Comparison of ENCODE assay signal across 17 mouse cellular contexts in the genomic region with DNA sequence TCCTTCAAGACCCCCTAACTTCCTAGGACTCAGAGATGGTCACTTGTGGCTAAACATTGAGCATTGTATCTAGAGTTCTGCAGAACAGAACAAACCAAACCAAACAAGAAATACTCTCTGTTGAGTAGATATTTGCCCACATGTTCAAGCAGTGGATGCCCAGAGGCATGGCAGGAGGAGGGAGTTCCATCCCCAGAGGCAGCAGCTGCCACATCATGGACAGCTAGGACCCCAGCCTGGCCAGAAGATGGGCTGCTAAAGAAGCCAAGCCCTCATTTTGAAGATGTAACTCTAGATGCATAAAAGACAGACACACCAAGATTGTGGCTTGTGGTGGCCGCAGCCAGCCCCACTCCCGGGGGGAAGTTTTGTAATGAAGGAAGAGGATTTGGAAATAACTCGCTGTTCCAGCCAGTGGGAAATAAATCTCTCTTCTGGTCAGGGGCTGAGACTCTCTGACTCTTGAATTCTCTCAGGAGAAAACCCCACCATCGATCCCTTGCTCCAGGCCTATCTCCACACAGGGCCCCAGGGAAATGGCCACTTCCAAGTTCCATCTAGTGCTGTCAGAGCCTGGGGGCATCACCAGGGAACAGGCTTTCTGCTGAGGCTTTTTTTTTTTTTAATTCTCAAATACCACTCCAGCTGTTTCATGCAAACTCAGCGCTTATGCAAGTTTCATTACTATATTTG.
DNase-seq lines count a peak whose midpoint lies in the region; ATAC-seq and TF ChIP-seq lines count a peak whose summit lies in the region.
"Had no signal": no experiment of that assay in that cellular context is flagged by ENCODE, and none has a peak within 500 bp of the region (broad histone marks: within the 10 kb centered on the region; RNA-seq: fewer than 3 reads in every experiment).

No protein-coding gene starts in this region.

- H3K4me3 ChIP-seq in kidney, embryonic 16.5 days (ENCODE audit: low read length): no peak overlapping the region
- no peak overlapping the region for H3K4me3 ChIP-seq in C2C12 (ENCODE audit: insufficient read depth, poor library complexity, severe bottlenecking)
- H3K4me3 ChIP-seq: embryonic facial prominence, embryonic 10.5 days; erythroblast, embryonic 14.5 days; kidney, embryonic 15.5 days had no signal

- peaks cover 7% of the 10 kb centered on the region; the same call in 1 of the 2 replicates for H3K4me1 ChIP-seq in kidney, embryonic 16.5 days (ENCODE audit: insufficient read depth, low read length)

- no peak overlapping the region for H3ac ChIP-seq in C2C12 (ENCODE audit: control insufficient read depth, insufficient read length, low read depth)

- no peak overlapping the region for H3K27ac ChIP-seq in kidney, embryonic 16.5 days (ENCODE audit: low read length)
- H3K27ac ChIP-seq: embryonic facial prominence, embryonic 10.5 days; kidney, embryonic 15.5 days had no signal

- TF ChIP-seq CTCF in C2C12 (IDR thresholded peaks at IDR 0.05; ENCODE audit: control insufficient read depth, insufficient read depth, insufficient read length): no peak

- H3K36me3 ChIP-seq in kidney, embryonic 16.5 days (ENCODE audit: insufficient read depth, low read length): no peaks in the 10 kb centered on the region
- H3K36me3 ChIP-seq in C2C12 (ENCODE audit: control insufficient read depth, insufficient read depth): no peaks in the 10 kb centered on the region
- H3K36me3 ChIP-seq: embryonic facial prominence, embryonic 10.5 days; G1E; kidney, embryonic 15.5 days had no signal

- 58% methylated on average over 5 of the region's 5 CpGs for WGBS in kidney, embryonic 16.5 days

- H3K9ac ChIP-seq in kidney, embryonic 16.5 days (replicated peaks; ENCODE audit: low read length): no peak overlapping the region
- H3K9ac ChIP-seq: forebrain, postnatal 0 days; kidney, embryonic 15.5 days had no signal

- H3K79me3 ChIP-seq in C2C12 (ENCODE audit: low read depth): no peaks in the 10 kb centered on the region

- H3K9me3 ChIP-seq in kidney, embryonic 16.5 days (ENCODE audit: low read length): no peaks in the 10 kb centered on the region
- H3K9me3 ChIP-seq: embryonic facial prominence, embryonic 10.5 days; kidney, embryonic 15.5 days had no signal

- ATAC-seq in kidney, embryonic 16.5 days (ENCODE audit: low FRiP score, low TSS enrichment): no peak
- ATAC-seq: forebrain, postnatal 0 days; inflammation-experienced regulatory T-cells, adult 6 months had no signal

- no peaks in the 10 kb centered on the region for H3K79me2 ChIP-seq in C2C12 (ENCODE audit: control insufficient read depth, insufficient read depth)

- no peaks in the 10 kb centered on the region for H3K27me3 ChIP-seq in kidney, embryonic 16.5 days (ENCODE audit: insufficient read depth, low read length)
- H3K27me3 ChIP-seq in C2C12 (ENCODE audit: control insufficient read depth, insufficient read depth, insufficient read length): no peaks in the 10 kb centered on the region
- H3K27me3 ChIP-seq: kidney, embryonic 15.5 days had no signal

- intact Hi-C loops in heart, postnatal 10 days (cut with DNase I): no loop called here

- peak; percentile 19 for DNase-seq in gastrocnemius, adult 18-20 months (ENCODE audit: low spot score)
- no peak for DNase-seq in gastrocnemius, postnatal 10 days
- DNase-seq in kidney, postnatal 14 days: peak; percentile 2
- peak; percentile 29 to 30 for DNase-seq in heart, postnatal 10 days
- no peak for DNase-seq in right cerebral cortex, postnatal 4 days
- DNase-seq: cerebellum, adult 11-12 months; cerebellum, postnatal 36 days; forebrain, postnatal 0 days; retina, postnatal 1 day; spleen, adult 18-20 months had no signal

- H3K4me2 ChIP-seq in kidney, embryonic 16.5 days (replicated peaks; ENCODE audit: low read depth, low read length): no peak overlapping the region
- H3K4me2 ChIP-seq: kidney, embryonic 15.5 days had no signal

TF ChIP-seq in C2C12, 6 proteins besides CTCF, POLR2A, EP300 and RAD21:
- TF ChIP-seq MYOG (IDR thresholded peaks at IDR 0.05; ENCODE audit: control insufficient read depth, extremely low read depth, insufficient read length) (no peak), MYOD1 (IDR thresholded peaks at IDR 0.05; ENCODE audit: control insufficient read depth, insufficient read length, low read depth) (peak; percentile 58)

Comparison
In these comparisons a context has a peak if more than half of its experiments do, and no peak if none do; other contexts are left out.
1. DNase-seq: peak in gastrocnemius, adult 18-20 months (single experiment), kidney, postnatal 14 days (single experiment) and heart, postnatal 10 days (2 of 2); none in gastrocnemius, postnatal 10 days (single experiment) and right cerebral cortex, postnatal 4 days (single experiment).